Mouse (Mus musculus): ENCODE measurements around the gene Zmym4.
"Not testable (repeated sequence)": the region's sequence is repeated elsewhere in the genome, so short reads cannot be mapped to it uniquely, and the experiment has no call there.

Zmym4 gene

DNA sequence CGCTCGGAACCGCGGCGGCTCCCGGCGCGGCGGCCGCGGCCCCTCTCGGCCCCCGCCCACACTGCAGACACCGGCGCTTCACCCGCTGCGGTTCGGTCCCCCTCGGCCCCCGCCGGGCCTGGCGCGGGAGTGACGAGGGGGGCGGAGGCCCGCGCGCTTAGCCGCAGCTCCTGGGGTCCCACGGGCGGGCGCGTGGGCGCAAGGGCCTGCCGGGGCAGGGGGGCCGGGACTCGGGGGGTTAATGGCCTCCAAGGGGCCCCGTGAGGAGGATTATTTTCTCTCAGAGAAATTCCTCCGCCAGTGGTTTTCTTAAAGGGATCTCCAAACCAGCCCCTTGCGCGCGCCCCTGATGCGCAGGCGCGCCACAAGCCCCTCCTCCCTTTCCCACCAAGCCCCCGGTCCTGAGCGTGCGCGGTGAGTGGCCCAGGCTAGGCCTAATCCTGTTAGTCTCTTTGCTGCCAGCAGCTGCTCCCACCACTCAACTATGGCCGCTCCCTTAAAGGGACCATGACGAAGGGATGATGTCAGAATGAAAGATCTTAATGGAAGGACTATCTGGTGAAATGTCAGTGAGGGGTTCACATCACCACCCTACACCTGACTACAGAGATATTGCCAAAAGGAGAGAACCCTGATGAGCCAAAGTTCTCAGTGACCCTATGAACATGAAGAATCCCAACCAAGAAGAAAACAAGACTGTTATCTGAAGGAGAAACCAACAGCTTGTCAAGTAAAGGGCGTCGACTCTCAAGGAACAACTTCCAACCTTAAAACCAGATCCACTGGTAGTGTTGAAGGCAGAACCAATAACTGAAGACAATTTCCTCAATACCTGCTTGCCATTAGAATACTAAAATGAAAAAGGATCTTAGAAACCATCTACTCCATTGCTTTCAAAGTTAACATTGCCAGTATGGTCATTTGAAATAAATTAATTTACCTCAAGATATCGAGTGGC, at the start of gene Zmym4:
TSS of gene Zmym4 (minus strand) at position 272 of the 958 bp plus-strand sequence.
- peak; percentile 95 for DNase-seq

DNA sequence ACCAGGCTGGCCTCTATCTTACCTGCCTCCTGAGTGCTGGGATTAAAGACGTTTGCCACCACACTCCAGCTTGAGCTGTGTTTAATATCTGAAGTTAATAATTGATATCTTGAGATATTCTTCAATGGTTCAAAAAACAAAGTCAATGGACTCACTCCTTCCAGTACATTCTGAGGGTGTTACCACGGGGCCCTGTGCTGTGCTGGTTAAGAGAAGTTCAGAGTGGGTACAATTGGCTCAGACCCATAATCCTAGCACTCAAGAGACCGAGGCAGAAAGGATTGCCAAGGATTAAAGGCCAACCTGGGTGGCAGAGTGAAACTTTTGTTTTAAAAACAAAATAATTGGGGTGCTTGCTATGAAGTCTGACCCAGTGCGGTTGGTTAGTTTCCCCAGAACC, 48.4 kb upstream of the Zmym4 start:
- no peak for DNase-seq

DNA sequence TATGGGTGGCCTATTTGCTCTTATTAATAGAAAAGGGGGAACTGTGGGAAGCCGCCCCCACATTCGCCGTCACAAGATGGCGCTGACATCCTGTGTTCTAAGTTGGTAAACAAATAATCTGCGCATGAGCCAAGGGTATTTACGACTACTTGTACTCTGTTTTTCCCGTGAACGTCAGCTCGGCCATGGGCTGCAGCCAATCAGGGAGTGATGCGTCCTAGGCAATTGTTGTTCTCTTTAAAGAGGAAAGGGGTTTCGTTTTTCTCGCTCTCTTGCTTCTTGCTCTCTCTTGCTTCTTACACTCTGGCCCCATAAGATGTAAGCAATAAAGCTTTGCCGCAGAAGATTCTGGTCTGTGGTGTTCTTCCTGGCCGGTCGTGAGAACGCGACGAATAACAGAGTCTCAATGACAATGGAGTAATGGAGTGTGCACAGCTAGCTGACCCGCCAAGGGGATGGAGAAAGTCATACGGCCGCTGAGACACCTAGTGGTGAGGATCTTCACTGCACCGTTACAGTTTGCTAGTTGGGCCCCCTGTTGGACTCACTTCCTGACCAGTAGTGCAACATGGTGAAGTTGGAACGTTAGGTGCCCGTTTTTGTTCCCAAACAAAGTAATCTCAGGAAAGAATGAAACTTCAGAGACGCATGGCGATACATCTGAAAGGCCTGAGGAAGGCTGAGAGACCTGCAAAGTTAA, 47.5 kb upstream of the Zmym4 start:
- DNase-seq: peak; percentile 93

DNA sequence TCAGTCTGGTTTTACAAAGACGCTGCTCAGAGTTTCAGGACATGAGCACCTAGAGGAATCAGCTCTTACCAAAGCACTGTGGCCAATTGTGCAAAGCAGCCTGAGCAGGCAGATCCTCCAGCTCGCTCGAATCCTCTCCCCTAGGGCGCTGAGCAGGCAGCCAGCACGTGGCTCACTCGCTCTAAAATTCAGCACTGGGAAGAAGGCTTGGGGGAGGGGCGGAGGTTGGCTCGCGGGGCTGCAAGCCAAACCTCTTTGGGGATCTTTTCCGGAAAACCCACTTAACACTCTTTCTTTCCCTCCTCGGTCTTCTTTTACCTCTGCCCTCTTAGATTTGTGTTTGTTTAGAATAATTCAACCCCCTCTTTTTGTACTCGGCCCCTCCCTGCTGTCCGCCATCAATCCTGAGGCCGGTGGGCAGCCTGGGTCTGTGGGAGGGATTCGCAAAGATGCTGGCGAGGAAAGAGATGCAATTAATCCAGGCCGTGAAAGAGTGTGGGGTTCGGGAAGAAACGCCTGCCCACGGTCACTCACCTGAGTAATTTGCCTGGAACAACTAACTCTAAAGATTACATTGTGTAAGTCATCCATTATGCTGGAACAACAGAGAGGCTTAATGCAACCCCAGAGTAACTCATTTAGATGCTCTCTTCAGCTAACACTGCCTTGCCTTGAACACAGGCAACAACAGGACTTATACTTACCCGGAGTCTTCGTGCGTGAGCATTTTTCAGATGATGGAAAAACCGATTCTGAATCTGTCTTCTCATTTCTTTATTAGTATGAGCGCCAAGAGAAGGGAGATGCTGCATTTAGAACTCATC, 37.4 kb upstream of the Zmym4 start:
- peak; percentile 45 for DNase-seq

DNA sequence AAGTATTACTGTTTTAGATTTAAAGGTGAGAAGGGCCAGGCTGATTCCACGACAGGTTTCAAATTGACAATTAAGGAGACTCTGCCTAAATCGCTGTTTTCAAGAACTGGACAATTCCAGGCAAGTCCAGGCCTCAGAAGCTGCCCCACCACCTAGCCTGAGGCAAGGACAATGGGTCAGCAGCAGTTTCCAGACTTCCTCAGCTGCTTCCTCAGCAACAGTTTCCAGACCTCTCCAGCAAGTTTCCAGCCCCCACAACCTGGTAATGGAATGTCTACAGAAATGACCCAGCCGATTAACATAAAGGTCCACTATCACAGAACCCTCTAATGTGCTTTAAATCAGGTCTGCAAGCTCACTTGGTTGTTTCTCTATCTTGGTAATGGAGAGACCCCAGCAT, 36.4 kb upstream of the Zmym4 start:
- no peak for DNase-seq

DNA sequence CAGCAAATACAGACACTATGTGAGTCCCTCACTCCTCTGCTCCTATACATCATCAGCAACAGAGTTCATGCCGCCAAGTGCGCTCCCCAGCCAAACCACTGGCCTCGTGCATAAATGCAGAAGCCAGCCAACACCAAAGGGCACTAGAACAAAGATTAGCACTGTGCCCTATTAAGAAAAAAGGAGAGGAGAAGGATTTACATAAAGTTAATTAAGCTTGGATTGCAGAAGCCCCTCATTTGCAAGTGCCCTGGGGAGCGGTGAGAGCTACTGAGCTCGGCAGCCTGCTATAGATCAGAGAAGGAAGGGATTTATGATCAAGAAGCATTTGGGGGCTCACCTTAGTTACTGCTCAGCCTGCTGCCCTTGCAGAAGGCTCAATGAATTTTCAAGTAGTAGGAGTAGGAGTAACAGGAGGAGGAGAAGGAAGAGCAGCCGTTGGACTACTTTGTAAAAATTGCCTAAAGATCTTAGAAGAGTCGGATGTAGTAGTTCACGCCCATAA, 32.7 kb upstream of the Zmym4 start:
- no peak for DNase-seq

DNA sequence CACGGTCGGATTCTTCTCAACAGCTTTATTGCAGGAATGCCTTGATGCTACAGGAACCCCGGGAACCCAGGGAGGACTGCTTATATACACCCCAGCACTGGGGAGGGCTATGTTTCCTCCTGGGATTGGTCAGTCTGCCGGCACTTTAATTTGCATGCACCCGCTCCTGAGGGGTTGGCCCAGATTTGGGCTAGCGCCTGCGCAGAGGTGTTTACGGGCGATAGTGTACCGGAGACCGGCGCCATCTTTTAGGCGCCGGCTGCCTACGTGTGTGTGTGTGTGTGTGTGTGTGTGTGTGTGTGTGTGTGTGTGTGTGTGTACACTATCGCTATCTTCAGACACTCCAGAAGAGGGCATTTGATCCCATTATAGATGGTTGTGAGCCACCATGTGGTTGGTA, 31.4 kb upstream of the Zmym4 start:
- not testable (repeated sequence) for DNase-seq

DNA sequence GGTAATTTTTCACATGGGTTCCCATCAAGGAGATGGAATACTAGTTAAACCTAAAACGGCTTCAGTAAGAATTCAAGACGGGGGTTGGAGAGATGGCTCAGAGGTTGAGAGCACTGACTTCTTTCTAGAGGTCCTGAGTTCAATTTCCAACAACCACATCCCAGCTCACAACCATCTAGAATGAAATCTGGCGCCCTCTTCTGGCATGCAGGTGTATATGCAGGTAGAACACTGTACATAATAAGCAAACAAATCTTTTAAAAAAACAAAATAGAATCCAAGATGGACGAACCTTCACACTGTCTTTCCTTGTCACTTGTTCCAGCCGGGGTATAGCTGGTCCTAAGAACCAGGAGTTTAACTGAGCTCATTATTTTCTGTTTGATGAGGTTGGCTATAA, 24.4 kb upstream of the Zmym4 start:
- DNase-seq: peak; percentile 12

DNA sequence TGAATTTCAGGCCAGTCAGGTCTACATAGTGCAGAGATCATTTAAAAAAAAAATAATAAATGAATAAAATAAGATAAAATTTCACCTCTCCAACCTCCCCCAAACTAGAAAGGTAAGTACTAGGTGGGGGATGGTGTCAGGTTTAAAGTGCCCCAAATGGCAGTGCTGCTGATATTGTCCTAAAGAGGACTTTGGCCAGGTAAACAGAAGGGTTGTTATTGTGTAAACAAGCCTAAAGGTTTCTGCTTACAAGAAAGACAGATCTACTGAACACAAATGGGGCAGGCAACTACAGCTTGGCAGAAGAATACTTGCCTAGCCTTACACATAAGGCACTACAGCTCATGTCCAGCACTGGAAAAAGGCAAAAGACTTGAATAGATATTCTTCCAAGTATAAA, 22.6 kb upstream of the Zmym4 start:
- no peak for DNase-seq

DNA sequence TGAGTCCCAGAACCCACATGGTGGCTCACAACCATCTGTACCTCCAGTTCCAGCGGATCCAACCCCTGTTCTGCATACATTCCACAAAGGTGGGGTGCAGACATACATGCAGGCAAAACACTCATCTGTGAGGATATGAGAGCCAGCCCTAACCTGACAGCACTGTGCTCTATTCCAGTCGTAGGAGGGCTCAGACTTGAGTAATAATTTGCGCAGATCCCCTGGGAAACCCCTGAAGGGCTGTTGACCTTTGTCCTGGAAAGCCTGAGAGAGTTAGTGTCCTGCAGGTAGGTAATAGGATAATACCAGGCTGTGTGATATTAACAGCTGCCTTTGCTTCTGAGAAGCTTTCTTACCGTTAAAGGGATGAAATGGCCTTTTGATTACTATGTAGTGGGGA, 20.6 kb upstream of the Zmym4 start:
- no peak for DNase-seq

DNA sequence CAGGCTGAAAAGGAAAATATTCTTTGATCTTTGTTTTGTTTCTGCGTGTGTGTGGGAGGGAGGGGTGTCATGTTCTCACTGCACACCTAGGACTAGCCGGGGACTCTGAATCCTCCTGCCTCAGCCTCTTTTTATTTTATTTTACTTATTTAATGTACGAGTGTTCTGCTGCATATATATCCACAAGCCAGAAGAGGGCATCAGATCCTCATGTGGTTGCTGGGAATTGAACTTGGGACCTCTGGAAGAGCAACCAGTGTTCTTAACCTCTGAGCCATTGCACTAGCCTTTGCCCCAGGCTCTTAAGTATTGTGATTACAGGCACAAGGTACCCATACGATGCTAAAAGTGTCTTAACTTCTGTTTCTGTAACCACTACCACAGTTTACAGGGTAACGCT, 18.8 kb upstream of the Zmym4 start:
- no peak for DNase-seq

DNA sequence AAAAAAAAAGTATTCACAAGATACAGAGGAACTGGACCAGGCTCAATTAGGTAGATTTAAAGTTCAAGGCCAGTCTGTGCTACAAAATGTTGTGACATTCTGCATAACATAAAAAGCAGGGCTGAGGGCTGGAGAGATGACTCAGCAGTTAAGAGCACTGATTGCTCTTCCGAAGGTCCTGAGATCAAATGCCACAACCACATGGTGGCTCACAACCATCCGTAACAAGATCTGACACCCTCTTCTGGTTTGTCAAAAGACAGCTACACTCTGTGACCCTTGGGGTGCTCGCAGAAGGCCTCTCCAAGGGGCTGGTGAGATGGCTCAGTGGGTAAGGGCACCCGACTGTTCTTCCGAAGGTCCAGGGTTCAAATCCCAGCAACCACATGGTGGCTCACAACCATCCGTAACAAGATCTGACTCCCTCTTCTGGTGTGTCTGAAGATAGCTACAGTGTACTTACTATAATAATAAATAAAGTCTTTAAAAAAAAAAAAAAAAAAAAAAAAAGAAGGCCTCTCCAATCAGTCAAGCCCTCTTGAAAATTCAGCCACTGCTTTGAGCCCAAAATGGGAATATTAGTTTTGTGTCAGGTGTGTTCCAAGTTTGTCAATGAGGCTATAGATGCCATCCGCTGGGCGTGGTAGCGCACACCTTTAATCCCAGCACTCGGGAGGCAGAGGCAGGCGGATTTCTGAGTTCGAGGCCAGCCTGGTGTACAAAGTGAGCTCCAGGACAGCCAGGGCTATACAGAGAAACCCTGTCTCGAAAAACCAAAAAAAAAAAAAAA, 16.0 kb upstream of the Zmym4 start:
- not testable (repeated sequence) for DNase-seq

DNA sequence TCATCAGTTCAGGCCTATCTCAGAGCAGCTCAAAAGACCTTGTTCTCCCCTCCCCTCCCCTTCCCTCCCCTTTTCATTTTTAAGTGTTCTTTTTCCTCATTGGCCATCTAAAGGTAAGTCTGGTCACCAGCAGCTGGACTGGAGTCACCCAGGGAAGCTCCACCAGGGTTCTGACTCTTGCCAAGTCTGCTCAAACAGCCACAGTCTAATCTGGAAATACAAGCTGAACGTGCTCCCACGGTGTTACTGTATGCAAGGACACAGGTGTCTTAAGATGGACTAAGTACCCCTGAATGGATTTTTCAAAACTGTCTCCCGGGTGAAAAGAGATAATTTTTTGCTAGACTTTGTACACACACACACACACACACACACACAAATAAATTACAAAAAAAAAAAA, 15.4 kb upstream of the Zmym4 start:
- no peak for DNase-seq

DNA sequence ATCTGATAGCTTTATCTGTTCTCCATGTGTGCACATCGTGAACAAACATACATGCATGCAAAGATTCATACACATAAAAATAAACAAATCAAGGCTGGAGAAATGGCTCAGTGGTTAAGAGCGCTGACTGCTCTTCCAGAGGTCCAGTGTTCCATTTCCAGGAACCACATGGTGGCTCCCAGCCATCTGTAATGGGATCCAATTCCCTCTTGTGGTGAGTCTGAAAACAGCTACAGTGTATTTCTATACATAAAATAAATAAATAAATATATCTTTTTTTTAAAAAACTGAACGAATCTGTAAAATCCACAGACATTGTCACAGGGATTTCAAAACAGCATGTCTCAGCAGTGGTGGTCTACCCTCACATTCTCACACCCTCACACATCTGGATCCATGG, 10.8 kb upstream of the Zmym4 start:
- no peak for DNase-seq

DNA sequence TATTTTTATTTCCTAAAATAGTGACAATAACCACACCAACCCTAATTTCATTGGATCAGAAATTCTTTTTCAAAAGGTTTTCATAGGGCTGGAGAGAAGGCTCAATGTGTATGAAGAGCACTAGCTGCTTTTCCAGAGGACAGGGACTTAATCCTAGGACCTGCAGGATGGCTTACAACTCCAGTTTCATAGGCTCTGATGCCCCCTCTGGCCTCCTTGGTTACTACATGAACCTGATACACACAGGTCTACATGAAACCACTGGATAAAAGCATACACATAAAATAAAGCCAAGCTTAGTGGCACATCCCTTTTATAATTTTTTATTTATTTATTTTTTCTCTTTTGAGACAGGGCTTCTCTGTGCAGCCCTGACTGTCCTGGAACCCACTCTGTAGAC, 9.5 kb upstream of the Zmym4 start:
- peak; percentile 80 for DNase-seq

DNA sequence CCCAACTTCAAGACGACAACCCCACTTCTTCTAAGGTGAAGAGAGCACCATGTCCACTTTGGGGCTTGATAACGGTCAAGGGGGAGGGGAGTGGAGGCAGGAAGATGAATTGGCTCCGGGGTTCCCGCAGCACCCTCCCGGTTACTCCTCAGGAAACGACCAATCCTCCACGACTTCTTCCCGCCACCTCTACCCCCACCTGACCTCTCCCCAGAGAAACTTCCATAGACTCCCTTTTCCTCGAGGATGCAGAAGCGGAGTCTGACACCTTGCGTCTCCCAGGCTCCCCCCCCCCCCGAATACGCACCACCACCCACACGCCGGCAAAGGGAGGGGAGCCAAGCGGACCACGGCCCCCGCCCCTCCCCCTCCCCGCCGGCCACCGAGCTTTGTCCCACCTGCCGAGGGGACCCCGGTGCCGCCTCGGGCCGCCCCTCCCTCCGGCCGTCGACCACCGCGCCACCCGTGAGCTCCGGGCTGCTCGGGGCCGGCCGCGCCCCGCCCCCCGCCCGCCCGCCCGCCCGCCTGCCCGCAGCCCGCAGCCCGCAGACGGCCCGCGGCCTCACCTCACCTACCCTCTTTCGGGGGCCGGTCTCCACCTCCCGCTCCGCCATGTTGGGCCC, 583 bp downstream of the Zmym4 start:
- peak; percentile 23 for DNase-seq

DNA sequence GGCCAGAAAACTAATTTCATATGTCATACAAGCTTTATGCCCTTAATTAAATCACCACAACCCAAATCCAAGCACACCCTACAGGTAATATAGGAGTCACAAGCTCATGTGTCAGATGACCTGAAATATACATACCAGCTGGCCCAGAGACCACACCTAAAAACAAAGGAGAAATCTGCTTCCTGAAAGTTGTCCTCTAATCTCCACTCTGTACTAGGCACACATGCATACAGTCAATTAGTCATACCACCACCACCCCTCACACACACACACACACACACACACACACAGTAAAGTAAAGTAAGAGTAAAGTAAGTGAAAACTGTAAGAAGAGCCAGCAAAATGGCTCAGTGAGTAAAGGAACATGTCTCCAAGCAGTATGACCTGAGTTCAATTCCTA, 9.3 kb downstream of the Zmym4 start:
- DNase-seq: no peak

DNA sequence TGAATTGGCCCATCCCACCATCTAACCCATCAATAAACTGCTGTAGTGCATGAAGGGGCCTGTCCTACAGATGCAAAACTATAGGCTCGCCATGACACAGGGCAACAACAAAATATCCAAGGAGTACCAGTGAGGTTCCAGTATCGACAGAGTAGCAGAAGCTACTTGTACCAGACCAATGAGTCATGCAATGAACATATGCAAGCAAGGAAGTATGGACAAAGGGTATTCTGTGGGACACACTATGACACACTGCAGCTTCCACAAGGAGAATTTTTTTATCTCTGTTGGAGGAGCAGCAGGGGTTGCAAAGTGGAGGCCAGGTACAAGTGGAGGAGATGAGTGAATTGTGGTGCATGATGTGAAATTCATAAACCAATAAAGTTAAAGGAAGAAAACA, 9.7 kb downstream of the Zmym4 start:
- no peak for DNase-seq

DNA sequence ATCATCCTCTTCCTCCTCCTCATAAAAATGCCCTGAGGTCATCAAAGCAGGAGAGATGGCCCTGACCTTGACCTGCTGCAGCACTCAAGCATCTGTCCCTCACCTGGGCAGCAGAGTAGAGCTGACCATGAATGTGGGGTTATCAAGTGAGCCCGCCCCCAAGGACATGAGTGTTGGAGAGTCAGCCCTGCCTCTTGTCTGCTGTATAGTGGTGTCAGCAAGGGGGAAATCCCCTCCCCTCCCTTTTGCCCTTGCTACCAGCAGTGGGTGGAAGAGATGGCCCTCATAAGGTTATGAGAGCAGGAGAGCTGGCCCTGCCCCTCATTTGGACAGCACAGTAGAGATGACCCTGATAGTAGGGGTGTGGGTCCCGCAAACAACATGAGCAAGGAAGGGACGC, 10.5 kb downstream of the Zmym4 start:
- DNase-seq: no peak

DNA sequence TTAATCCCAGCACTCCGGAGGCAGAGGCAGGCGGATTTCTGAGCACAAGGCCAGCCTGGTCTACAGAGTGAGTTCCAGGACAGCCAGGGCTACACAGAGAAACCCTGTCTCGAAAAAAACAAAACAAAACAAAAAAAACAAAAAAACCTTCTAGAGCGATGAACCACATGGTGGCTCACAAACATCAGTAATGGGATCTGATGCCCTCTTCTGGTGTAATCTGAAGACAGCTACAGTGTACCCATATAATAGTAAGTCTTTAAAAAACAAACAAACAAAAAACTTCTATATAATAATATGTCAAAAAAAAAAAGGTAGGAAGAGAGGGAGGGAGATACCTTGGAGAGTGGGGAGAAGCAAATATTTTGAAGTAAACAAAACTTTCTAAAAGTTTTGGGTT, 17.1 kb downstream of the Zmym4 start:
- DNase-seq: not testable (repeated sequence)

DNA sequence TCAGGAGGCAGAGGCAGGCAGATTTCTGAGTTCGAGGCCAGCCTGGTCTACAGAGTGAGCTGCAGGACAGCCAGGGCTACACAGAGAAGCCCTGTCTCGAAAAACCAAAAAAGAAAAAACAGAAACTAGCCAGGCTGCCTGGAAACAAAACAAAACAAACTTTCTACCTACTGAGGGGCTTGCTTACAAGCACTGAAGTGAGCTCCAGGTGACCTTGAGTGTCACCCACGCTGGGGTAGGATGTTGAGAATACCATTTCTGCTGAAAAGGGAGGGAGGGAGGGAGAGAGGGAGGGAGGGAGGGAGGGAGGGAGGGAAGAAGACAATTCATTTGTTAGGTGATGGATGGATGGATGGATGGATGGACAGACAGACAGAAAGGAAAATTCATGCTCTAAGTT, 24.5 kb downstream of the Zmym4 start:
- DNase-seq: no peak

DNA sequence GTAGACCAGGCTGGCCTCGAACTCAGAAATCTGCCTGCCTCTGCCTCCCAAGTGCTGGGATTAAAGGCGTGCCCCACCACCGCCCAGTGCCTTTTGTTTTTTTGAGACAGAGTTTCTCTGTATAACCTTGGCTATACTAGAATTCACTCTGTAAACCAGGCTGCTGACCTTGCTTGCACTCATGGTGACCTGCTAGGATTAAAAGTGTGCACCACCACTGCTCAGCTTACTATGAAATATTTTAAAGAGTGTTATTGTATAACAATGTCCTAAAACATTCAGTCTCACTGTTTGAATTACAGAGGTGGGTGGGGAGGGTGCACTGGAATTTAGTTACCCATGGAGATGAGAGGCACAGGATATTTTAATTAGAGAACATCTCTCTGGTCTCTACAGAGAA, 25.1 kb downstream of the Zmym4 start:
- DNase-seq: no peak

All from lung, postnatal 36 days (tissue).